Mouse (Mus musculus): ENCODE data around the gene Nr1d1.

DNA sequence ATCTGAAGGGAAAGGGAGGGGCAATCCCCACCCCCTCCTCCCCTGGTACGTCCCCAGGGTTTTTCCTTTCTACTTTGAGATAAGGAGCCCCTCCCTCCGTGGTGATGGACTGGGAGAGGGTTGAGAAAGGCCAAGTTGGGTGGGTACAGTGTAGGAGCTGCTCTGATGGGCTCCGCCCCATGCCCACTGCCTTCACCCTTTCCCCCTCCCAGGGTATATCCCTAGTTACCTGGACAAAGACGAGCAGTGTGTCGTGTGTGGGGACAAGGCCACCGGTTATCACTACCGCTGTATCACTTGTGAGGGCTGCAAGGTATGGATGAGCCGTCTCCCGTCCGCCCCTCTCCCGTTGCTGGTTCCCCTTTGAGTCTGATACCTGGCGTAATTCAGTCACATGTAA is 18.4 kb downstream of the Nr1d1 start:
- TF ChIP-seq POLR2A (IDR thresholded peaks at IDR 0.05; ENCODE audit: extremely low read depth, insufficient read depth, low read length) (no peak), CTCF (IDR thresholded peaks at IDR 0.05; ENCODE audit: low read depth, low read length) (no peak)

Measured in liver, adult 2 months (tissue).